Mouse (Mus musculus) right cerebral cortex, postnatal 10 days (tissue): ENCODE data around the gene Slc35f6.
"Not testable (repeated sequence)": the region's sequence is repeated elsewhere in the genome, so short reads cannot be mapped to it uniquely, and the experiment has no call there.

ENCODE experiments used
- DNase-seq, 2 experiments: peaks; one replicate each; pipeline ENCODE4 v3.0.0; 2021; ENCODE audit warnings: low spot score in 2 of 2

The Slc35f6 gene

GRCm38 (mm10) chr5:30700361-30701000 is 52.7 kb downstream of the Slc35f6 start:
- DNase-seq = no peak

DNA sequence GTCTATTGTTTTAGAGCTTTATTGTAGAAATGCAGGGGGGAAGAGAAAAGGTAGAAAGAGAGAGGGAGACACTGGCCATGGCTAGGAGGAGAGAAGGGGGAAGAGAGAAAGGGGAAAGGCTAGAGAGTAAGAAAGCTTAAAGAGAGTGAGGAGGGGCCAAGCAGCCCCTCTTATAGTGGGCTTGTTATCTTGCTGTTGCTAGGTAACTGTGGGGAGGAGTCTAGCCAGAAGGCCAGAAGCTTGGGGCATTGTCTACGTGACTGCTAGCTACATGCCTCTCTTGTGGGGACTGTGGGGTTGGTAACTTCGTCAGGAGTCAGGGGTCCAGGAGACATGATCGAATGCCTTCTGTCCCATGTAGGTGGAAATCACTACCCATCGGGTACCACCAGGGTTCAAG is 53.6 kb downstream of the Slc35f6 start:
- not testable (repeated sequence) for DNase-seq

GRCm38 (mm10) chr5:30701866-30702265 is 54.1 kb downstream of the Slc35f6 start:
- no peak for DNase-seq
